Mouse (Mus musculus): ENCODE data around the gene E330014E10Rik. TPM values are rescaled to one million over a fixed set of nuclear protein-coding genes. Genes with fewer than 3 reads are reported as not detected.
"Not testable (repeated sequence)": the region's sequence is repeated elsewhere in the genome, so short reads cannot be mapped to it uniquely, and the experiment has no call there.

E330014E10Rik gene
- not detected in 2 replicates for polyA plus RNA-seq (2015; fragmentation: Nextera tagmentation; extraction: Ambion mirVana)

GRCm38 (mm10) chr5:95775690-95776089, at the start of gene E330014E10Rik:
E330014E10Rik (plus strand) TSS chr5:95775990.
- WGBS = no CpG with 5 or more reads among the region's 2 CpGs
- ATAC-seq (ENCODE audit: low FRiP score, low read depth); H3K4me2 ChIP-seq; H3K4me1 ChIP-seq (replicated peaks); H3K9me3 ChIP-seq; H3K9ac ChIP-seq; H3K27me3 ChIP-seq; H3K27ac ChIP-seq (replicated peaks); H3K4me3 ChIP-seq; H3K36me3 ChIP-seq: not testable (repeated sequence)

- not testable (repeated sequence) for H3K4me1 ChIP-seq (replicated peaks); H3K9me3 ChIP-seq; H3K27me3 ChIP-seq; H3K36me3 ChIP-seq; H3K27ac ChIP-seq (replicated peaks); ATAC-seq (ENCODE audit: low FRiP score, low read depth); H3K4me3 ChIP-seq; H3K9ac ChIP-seq; H3K4me2 ChIP-seq
- WGBS = no CpG with 5 or more reads among the region's 1 CpGs
These were observed 39.7 kb upstream of the E330014E10Rik start, which contains the start of gene Gm7978 for GRCm38 (mm10) chr5:95736073-95736472. Gm7978 (minus strand) TSS chr5:95736173.

DNA sequence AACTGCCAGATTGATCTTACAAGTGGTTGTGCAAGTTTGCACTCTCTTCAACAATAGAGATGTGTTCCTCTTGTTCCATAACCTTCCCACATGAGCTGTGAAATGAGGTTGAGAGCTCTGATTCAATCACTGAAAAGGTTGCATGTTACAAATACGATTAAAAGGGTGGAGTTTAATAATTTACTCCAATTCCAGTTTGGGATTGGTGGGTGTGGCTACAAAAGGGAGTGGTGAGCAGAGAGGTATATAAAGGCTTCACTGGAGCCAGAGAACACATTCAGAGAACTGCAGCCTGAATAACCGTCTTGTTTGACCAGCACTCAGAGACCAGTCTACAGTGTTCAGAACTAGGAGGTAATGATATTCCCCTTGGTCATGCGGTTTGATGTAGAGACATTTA, 34.1 kb upstream of the E330014E10Rik start, which contains the start of gene Gm7982:
Gene Gm7982 (plus strand): TSS at position 301 of the 400 bp plus-strand sequence.
- not testable (repeated sequence) for ATAC-seq (ENCODE audit: low FRiP score, low read depth); H3K9ac ChIP-seq; H3K27me3 ChIP-seq; H3K4me3 ChIP-seq; H3K4me2 ChIP-seq; H3K27ac ChIP-seq (replicated peaks); H3K9me3 ChIP-seq; H3K4me1 ChIP-seq (replicated peaks); H3K36me3 ChIP-seq
- no CpG with 5 or more reads among the region's 3 CpGs for WGBS

DNA sequence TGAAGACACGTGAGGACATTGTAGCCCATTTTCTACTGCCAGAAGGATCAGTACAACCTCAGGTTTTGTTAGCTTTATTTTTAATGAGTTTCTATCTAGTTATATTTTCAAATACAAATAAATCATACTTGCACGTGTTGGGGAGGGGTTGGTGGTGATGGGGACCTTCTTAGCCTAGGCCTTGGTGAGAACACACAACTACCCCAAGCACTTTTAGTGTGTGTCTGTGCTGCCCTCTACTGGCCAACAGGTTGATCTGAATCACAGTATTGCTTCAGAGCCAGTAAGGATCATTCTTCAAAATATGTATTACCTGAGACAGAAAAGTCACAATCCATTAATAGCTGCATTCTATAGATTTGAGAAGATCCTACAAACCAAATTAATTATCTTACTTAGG, 35.1 kb downstream of the E330014E10Rik start:
- not testable (repeated sequence) for H3K36me3 ChIP-seq; ATAC-seq (ENCODE audit: low FRiP score, low read depth); H3K27me3 ChIP-seq; H3K4me2 ChIP-seq; H3K9me3 ChIP-seq; H3K4me1 ChIP-seq (replicated peaks); H3K27ac ChIP-seq (replicated peaks); H3K9ac ChIP-seq; H3K4me3 ChIP-seq
- WGBS = 67% methylated on average over 2 of the region's 2 CpGs

DNA sequence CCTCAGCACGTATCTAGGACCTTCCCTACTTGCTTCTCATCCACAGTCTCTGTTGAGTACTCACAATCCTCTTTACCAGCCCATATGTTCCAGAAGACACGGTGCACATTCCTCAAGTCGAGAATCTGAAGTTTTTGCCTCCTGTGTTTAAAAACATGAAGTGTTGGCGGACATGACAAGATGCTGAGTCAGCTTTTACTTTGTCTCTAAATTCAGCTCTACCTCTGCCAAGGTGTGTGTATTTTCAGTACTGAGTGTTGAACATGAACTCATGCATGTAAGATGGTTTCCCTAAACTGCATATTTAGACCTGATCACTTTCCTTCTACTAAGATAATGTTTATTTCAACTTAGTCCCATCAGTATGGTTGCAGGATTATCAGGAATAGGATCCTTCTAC, 60.8 kb downstream of the E330014E10Rik start:
- WGBS = 80% methylated on average over 4 of the region's 4 CpGs
- no peaks in the 10 kb centered on the region for H3K36me3 ChIP-seq

GRCm38 (mm10) chr5:95854030-95854429, 78.2 kb downstream of the E330014E10Rik start:
- Histone ChIP-seq H3K4me2 (no peak overlapping the region), H3K9me3 (no peaks in the 10 kb centered on the region), H3K36me3 (no peaks in the 10 kb centered on the region), H3K4me1 (replicated peaks) (no peaks in the 10 kb centered on the region), H3K4me3 (no peak overlapping the region), H3K27ac (replicated peaks) (no peak overlapping the region), H3K27me3 (no peaks in the 10 kb centered on the region), H3K9ac (no peak overlapping the region)
- 92% methylated on average over 3 of the region's 3 CpGs for whole genome bisulfite sequencing
- no peak for ATAC-seq (ENCODE audit: low FRiP score, low read depth)

More for the DNA sequence above, 60.8 kb downstream of the E330014E10Rik start:
- H3K4me1 ChIP-seq (replicated peaks) = no peaks in the 10 kb centered on the region
- no peak overlapping the region for H3K4me2 ChIP-seq
- H3K27me3 ChIP-seq = no peaks in the 10 kb centered on the region
- H3K9ac ChIP-seq = no peak overlapping the region
- ATAC-seq (ENCODE audit: low FRiP score, low read depth) = no peak
- no peak overlapping the region for H3K4me3 ChIP-seq
- peaks cover 4% of the 10 kb centered on the region; the same call in 1 of the 2 replicates for H3K9me3 ChIP-seq
- no peak overlapping the region for H3K27ac ChIP-seq (replicated peaks)

Other genes starting within 250 kb of the E330014E10Rik start
- not detected in 2 replicates for gene Gm7971, start 181.1 kb upstream of the E330014E10Rik start, polyA plus RNA-seq (2015; fragmentation: Nextera tagmentation; extraction: Ambion mirVana)
- not detected in 2 replicates for gene Gm7978, start 39.8 kb upstream of the E330014E10Rik start, polyA plus RNA-seq (2015; fragmentation: Nextera tagmentation; extraction: Ambion mirVana)
- gene Gm7982, start 34.0 kb upstream of the E330014E10Rik start, polyA plus RNA-seq (2015; fragmentation: Nextera tagmentation; extraction: Ambion mirVana) = not detected in 2 replicates
- gene Cxcl13, start 181.0 kb downstream of the E330014E10Rik start, polyA plus RNA-seq (2015; fragmentation: Nextera tagmentation; extraction: Ambion mirVana) = 0.30 and 0.37 TPM in 2 replicates

All from hindbrain, embryonic 15.5 days (tissue).